Mouse (Mus musculus) kidney, embryonic 15.5 days (tissue): ENCODE results near the gene Nadk2. TPM values are rescaled to one million over a fixed set of nuclear protein-coding genes. Genes with fewer than 3 reads are reported as not detected.

Experiments
- ATAC-seq: fragments of 200-750 bp; cut with Nextera tagmentation; replicated peaks from 2 replicates; pipeline ENCODE4 v1.8.0; 2017; ENCODE audit warnings: moderate TSS enrichment; ENCODE audit not compliant: low FRiP score
- H3K27ac ChIP-seq: fragments of 300-500 bp; sonication (generic); 2 replicates; pipeline ENCODE4 v1.5.1; 2015; ENCODE audit warnings: mild to moderate bottlenecking, inconsistent platforms
- H3K27me3 ChIP-seq: fragments of 300-500 bp; sonication (generic); 2 replicates; pipeline ENCODE4 v1.6.1; 2015; ENCODE audit warnings: inconsistent platforms
- H3K36me3 ChIP-seq: fragments of 300-500 bp; sonication (generic); 2 replicates; pipeline ENCODE4 v1.6.1; 2015; ENCODE audit warnings: inconsistent platforms
- H3K4me1 ChIP-seq: fragments of 300-500 bp; sonication (generic); 2 replicates; pipeline ENCODE4 v1.6.1; 2015; ENCODE audit warnings: inconsistent platforms
- H3K4me2 ChIP-seq: fragments of 300-500 bp; sonication (generic); 2 replicates; pipeline ENCODE4 v1.6.1; 2015; ENCODE audit warnings: moderate library complexity, mild to moderate bottlenecking, inconsistent platforms
- H3K4me3 ChIP-seq: fragments of 300-500 bp; sonication (generic); replicated peaks from 2 replicates; pipeline ENCODE4 v1.5.1; 2015; ENCODE audit warnings: mild to moderate bottlenecking, inconsistent platforms
- H3K9ac ChIP-seq: fragments of 300-500 bp; sonication (generic); 2 replicates; pipeline ENCODE4 v1.6.1; 2015; ENCODE audit warnings: mild to moderate bottlenecking, inconsistent platforms
- H3K9me3 ChIP-seq: fragments of 300-500 bp; sonication (generic); replicated peaks from 2 replicates; pipeline ENCODE4 v1.6.1; 2016; ENCODE audit warnings: inconsistent platforms
- WGBS: fragments of 180-500 bp; shearing (Covaris S2); methylation state at CpG from one replicate; pipeline ENCODE4 v1.1.7; 2015; ENCODE audit warnings: mixed read lengths; 5-methylcytosine and 5-hydroxymethylcytosine counted together
- polyA plus RNA-seq: library from polyadenylated mRNA; unstranded; fragments of >200 nt; fragmentation: Nextera tagmentation; extraction: Ambion mirVana; gene quantifications from 2 replicates; pipeline ENCODE4 v1.2.1, GENCODE M21; 2015

Gene Nadk2
- polyA plus RNA-seq, result 27.0 and 27.3 TPM in 2 replicates

DNA sequence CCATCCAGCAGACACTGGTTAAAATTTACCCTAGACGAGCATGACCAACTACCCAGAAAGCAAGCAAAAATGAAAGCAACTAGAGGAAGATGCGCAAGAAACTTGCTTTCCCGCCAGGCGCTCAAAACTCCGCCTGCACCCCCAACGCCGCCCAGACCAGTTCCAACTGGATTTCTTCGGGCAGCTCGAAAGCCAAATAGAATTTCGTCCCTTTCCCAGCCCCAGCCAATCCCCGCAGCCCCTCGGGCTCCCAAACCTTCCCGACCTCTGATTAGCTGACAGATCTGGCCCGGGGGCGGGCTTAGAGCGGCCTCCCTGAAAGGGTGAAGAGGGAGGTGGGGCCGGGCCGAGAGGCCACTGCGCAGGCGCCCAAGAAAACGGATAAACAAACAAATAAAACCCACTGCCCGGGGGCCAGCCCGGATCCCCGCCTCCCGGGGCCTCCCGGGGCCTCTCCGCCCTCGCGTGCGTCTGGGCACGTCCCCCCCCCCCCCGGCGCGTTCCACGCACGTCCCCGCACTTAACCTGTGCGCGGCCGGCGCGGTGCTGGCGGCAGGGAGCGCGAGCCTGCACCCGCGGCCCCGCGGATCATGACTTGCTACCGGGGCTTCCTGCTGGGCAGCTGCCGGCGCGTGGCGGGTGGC lies at the start of gene Nadk2:
Gene Nadk2 (plus strand): TSS at position 349 of the 644 bp plus-strand sequence.
- peak within 1 kb of the TSS; percentile 71 for H3K9ac ChIP-seq
- ATAC-seq, result peak; percentile 99
- under 1% methylated on average over 49 of the region's 54 CpGs for WGBS

DNA sequence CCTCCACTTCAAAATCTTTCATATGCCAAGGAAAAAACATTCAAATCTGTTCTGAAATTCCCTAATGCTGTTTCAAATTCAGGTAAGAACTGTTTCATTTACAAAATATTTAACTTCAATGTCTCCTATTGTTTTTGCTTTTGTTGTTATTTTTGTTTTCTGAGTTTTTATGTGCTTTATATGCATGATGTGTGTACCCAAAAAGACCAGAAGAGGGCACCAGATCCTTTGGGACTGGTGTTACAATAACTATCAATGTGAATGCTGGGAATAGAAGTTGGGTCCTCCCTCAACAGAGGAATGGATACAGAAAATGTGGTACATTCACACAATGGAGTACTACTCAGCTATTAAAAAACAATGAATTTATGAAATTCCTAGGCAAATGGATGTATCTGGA lies 15.4 kb upstream of the Nadk2 start:
- ATAC-seq, result no peak
- Histone ChIP-seq H3K27me3 (no peaks in the 10 kb centered on the region), H3K9ac (no peak overlapping the region), H3K4me3 (no peak overlapping the region), H3K4me1 (no peaks in the 10 kb centered on the region), H3K9me3 (no peaks in the 10 kb centered on the region), H3K36me3 (no peaks in the 10 kb centered on the region), H3K4me2 (no peak overlapping the region), H3K27ac (no peak overlapping the region)

More for the DNA sequence above, at the start of gene Nadk2:
- peak within 1 kb of the TSS; percentile 73 for H3K4me2 ChIP-seq
- H3K4me1 ChIP-seq, result peaks cover 39% of the 10 kb centered on the region
- H3K9me3 ChIP-seq, result no peaks in the 10 kb centered on the region
- peak within 1 kb of the TSS; percentile 82 for H3K4me3 ChIP-seq
- peak within 1 kb of the TSS; percentile 89 for H3K27ac ChIP-seq
- H3K36me3 ChIP-seq, result no peaks in the 10 kb centered on the region
- no peaks in the 10 kb centered on the region for H3K27me3 ChIP-seq

- no peak overlapping the region for H3K27ac ChIP-seq
- H3K4me2 ChIP-seq, result no peak overlapping the region
- no peak for ATAC-seq
- no peak overlapping the region for H3K4me3 ChIP-seq
- H3K36me3 ChIP-seq, result no peaks in the 10 kb centered on the region
- no peaks in the 10 kb centered on the region for H3K4me1 ChIP-seq
- 79% methylated on average over 2 of the region's 2 CpGs for WGBS
- H3K9me3 ChIP-seq, result no peaks in the 10 kb centered on the region
- H3K27me3 ChIP-seq, result no peaks in the 10 kb centered on the region
- H3K9ac ChIP-seq, result no peak overlapping the region
These were observed 11.2 kb upstream of the Nadk2 start for GRCm38 (mm10) chr15:9059856-9060255.

DNA sequence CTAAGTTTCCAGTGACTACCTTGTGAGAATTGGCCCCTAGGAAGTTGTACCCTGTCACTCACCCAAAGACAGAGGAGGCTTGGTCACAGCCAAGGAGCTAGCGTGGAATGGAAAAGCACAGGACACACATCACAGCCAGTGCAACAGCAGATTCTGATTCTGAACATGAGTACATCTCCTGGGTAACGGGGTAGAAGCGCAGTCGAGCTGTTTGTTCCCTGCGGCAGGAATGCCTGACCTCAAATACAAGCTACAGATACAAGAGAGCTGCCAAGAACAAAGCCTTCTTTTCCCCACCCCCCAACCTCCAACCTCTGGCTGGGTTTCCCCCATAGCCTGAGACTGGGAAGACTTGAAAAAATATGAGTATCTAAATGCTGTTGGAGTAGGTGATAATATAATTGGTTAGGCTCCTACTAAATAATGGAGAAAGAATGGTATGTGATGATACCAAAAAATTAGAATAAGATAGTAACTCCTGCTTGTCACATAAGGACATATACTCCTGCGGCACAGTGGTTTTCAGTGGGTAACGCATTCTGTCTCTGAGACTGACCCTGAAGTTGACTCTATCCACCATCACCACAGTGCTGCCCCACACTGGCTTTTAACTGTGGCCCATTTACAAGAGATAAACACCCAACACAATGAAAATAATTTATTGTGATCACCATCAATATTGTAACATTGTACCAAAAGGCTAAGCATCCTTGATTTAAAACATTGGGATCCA lies 9.7 kb upstream of the Nadk2 start:
- no peak overlapping the region for H3K4me2 ChIP-seq
- WGBS, result 75% methylated on average over 7 of the region's 7 CpGs
- no peaks in the 10 kb centered on the region for H3K4me1 ChIP-seq

GRCm38 (mm10) chr15:9068881-9069280 lies 2.2 kb upstream of the Nadk2 start:
- Histone ChIP-seq H3K9ac (no peak overlapping the region), H3K4me1 (peaks cover 21% of the 10 kb centered on the region), H3K4me2 (no peak overlapping the region), H3K9me3 (no peaks in the 10 kb centered on the region), H3K4me3 (no peak overlapping the region), H3K27ac (no peak overlapping the region), H3K36me3 (no peaks in the 10 kb centered on the region), H3K27me3 (no peaks in the 10 kb centered on the region)
- 84% methylated on average over 4 of the region's 4 CpGs for WGBS
- no peak for ATAC-seq

More for the DNA sequence above, 9.7 kb upstream of the Nadk2 start:
- no peak for ATAC-seq
- H3K36me3 ChIP-seq, result no peaks in the 10 kb centered on the region
- H3K27me3 ChIP-seq, result no peaks in the 10 kb centered on the region
- H3K9me3 ChIP-seq, result no peaks in the 10 kb centered on the region
- H3K9ac ChIP-seq, result no peak overlapping the region
- no peak overlapping the region for H3K27ac ChIP-seq
- no peak overlapping the region for H3K4me3 ChIP-seq

DNA sequence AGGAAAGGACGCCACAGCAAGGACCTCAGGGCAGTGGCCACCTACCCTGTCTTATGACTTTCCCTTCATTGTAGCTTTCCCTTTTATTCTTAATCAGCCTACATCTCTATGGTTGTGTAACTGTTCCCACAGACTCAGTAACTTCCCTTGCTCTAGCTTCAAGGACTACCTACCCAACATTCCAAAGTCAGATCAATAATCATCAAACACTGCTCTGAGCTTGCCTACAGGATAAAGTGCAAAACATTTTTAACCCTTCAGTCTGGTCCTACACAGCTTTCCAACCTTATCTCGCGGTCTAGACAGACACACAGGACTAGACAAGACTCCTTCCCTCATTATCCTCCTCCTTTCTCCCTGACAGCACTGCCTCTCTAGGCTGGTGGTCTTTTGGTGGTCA lies 707 bp upstream of the Nadk2 start:
- Histone ChIP-seq H3K4me1 (peaks cover 35% of the 10 kb centered on the region), H3K4me2 (peak overlapping the region; percentile 73), H3K27ac (peak overlapping the region; percentile 89), H3K27me3 (no peaks in the 10 kb centered on the region), H3K36me3 (no peaks in the 10 kb centered on the region), H3K4me3 (peak overlapping the region; percentile 82), H3K9me3 (no peaks in the 10 kb centered on the region), H3K9ac (peak overlapping the region; percentile 52)
- ATAC-seq, result peak; percentile 10
- WGBS, result 4% methylated on average over 3 of the region's 3 CpGs

DNA sequence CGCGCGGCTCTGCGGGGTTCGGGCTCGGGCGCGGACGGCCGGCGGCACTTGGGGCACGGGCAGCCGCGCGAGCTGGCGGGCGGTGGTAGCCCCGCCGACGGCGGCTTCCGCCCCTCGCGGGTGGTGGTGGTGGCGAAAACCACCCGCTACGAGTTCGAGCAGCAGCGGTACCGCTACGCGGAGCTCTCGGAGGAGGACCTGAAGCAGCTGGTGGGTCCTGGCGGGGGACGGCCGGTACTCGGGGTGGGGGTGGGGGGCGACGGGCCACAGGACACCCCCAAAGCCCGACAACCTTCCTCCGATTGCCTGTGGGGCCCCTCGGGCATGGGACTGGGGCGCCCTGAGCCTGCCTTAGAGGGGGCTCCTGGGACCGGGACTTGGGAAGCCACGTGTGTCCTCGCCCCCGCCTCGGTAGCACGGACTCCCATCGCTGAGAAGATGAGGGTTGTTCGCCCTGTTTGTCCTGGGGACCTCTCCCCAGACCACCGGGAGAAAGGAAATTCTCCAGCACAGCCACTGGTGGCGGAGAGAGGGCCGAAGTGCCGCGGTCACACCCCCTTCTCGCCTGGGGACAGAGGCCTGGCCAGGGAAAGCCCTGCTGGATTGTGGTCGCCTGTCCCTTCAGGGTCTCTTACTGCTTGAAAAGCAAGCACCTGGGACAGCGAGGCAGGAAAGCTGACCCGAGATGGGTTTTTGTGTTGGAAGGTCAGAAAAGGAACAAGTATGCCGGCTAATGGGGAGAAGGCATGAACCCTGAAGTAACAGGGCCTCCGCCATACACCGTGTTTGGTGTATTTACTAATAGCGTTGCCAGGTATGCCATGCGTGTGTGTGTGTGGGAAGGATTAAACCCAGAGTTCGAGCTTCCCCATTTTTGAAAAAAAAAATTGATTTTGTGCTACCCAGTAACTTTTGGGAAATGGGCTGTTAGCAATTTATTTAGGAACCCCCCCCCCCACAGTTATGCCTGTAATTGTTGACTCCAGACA lies 790 bp downstream of the Nadk2 start:
- Histone ChIP-seq H3K9me3 (no peaks in the 10 kb centered on the region), H3K36me3 (no peaks in the 10 kb centered on the region), H3K9ac (peak overlapping the region; percentile 71), H3K4me2 (peak overlapping the region; percentile 73), H3K27ac (peak overlapping the region; percentile 89), H3K4me1 (peaks cover 39% of the 10 kb centered on the region), H3K4me3 (peak overlapping the region; percentile 82), H3K27me3 (no peaks in the 10 kb centered on the region)
- under 1% methylated on average over 66 of the region's 66 CpGs for WGBS
- peak; percentile 26 for ATAC-seq

- H3K9me3 ChIP-seq, result no peaks in the 10 kb centered on the region
- H3K4me2 ChIP-seq, result peak overlapping the region; percentile 73
- H3K4me1 ChIP-seq, result peaks cover 39% of the 10 kb centered on the region
- no peaks in the 10 kb centered on the region for H3K27me3 ChIP-seq
- WGBS, result 34% methylated on average over 5 of the region's 5 CpGs
- peak overlapping the region; percentile 82 for H3K4me3 ChIP-seq
- no peak overlapping the region for H3K27ac ChIP-seq
- no peak for ATAC-seq
- no peaks in the 10 kb centered on the region for H3K36me3 ChIP-seq
- H3K9ac ChIP-seq, result peak overlapping the region; percentile 71
These were observed 1.6 kb downstream of the Nadk2 start for GRCm38 (mm10) chr15:9072630-9073029.

- Histone ChIP-seq H3K4me2 (peak overlapping the region; percentile 73), H3K27ac (no peak overlapping the region; the same call in 1 of the 2 replicates), H3K9ac (no peak overlapping the region), H3K4me1 (peaks cover 39% of the 10 kb centered on the region), H3K27me3 (no peaks in the 10 kb centered on the region), H3K9me3 (no peaks in the 10 kb centered on the region), H3K4me3 (peak overlapping the region; percentile 82), H3K36me3 (no peaks in the 10 kb centered on the region)
- WGBS, result 46% methylated on average over 12 of the region's 12 CpGs
- ATAC-seq, result no peak
These were observed 2.1 kb downstream of the Nadk2 start for GRCm38 (mm10) chr15:9073067-9073608.

DNA sequence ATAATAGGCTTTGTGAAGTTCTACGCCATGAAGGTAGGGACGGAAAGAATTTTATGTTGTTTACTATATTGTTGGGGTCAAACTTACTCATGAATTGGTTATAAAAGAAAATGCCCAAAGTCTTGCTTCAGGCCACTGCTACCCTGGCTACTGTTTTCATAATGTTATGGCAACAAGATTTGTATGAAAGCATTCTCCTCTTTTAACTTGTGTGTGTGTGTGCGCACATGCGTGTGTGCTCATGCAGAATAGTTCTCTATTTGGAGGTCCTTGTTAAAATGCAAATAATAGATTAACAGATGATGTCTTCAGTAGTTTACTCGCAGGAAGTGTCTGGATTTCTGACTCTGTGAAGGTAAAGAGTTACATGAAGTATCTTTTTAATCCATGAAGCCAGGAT lies 2.6 kb downstream of the Nadk2 start:
- Histone ChIP-seq H3K9ac (no peak overlapping the region), H3K27me3 (no peaks in the 10 kb centered on the region), H3K4me1 (peaks cover 44% of the 10 kb centered on the region), H3K4me2 (peak overlapping the region; percentile 73), H3K27ac (no peak overlapping the region; the same call in 1 of the 2 replicates), H3K9me3 (no peaks in the 10 kb centered on the region), H3K4me3 (peak overlapping the region; percentile 82), H3K36me3 (no peaks in the 10 kb centered on the region)
- ATAC-seq, result no peak
- WGBS, result 80% methylated on average over 5 of the region's 5 CpGs

- Histone ChIP-seq H3K9me3 (no peaks in the 10 kb centered on the region), H3K4me3 (no peak overlapping the region), H3K4me2 (no peak overlapping the region), H3K36me3 (no peaks in the 10 kb centered on the region), H3K4me1 (peaks cover 48% of the 10 kb centered on the region), H3K27me3 (no peaks in the 10 kb centered on the region), H3K9ac (no peak overlapping the region), H3K27ac (no peak overlapping the region)
- no peak for ATAC-seq
- 22% methylated on average over 2 of the region's 2 CpGs for WGBS
These were observed 3.1 kb downstream of the Nadk2 start for GRCm38 (mm10) chr15:9074139-9074538.
